Mouse (Mus musculus): ENCODE measurements around the gene Zfp943. TPM values are rescaled to one million over a fixed set of nuclear protein-coding genes. Genes with fewer than 3 reads are reported as not detected.

Zfp943 gene
- polyA plus RNA-seq (2012; rRNA removed) = 2.6 and 2.8 TPM in 2 replicates

DNA sequence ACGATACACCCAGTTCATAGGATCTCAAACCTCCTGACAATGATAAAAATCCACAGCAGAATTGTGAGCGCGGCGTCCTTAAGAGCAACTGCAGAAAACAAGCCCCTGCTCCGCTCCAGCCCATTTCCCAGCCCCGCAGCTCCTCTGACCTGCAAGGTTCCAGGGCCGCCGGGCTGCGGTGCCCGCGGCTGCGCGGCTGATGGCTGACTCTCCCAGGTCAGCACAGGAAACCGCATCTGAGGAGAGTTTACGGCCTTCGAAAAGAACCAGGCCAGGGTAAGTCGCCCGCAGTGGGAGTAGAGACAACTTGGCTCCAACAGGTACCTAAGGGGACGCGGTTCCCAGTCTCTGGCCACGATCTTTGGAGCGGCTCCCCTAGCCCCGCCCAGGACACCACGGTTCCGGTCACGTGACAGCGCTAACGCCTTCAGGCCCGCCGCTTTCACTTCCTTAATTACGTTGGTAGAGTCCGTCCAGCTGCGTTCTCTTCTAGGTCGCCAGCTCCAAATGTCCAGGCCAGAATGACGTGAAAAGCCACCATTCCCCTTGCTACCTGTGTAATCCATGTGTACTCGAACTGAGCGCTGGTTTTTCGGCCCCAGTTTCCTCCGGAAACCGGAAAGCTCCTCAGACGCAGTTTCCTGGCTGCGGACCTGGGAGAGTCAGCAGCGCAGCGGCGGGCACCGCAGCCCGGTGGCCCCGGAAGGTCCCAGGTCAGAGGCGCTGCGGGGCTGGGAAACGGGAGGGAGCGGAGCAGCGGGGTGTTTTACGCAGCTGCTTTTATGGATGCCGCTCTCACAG, at the start of gene Zfp943, which contains the start of gene Zfp942:
Gene Zfp943 (plus strand): TSS at position 446 of the 801 bp plus-strand sequence.
Gene Zfp942 (minus strand): TSS at position 358 of the 801 bp plus-strand sequence.

Other genes with a start within 250 kb of the Zfp943 start
- gene Zfp229, start 231.8 kb upstream of the Zfp943 start, polyA plus RNA-seq (2012; rRNA removed) = 2.0 and 2.6 TPM in 2 replicates
- not detected in 2 replicates for gene Zfp820, start 116.8 kb upstream of the Zfp943 start, polyA plus RNA-seq (2012; rRNA removed)
- gene Zfp995, start 52.6 kb upstream of the Zfp943 start, polyA plus RNA-seq (2012; rRNA removed) = 0.38 TPM in 2 replicates
- 1.4 and 2.0 TPM in 2 replicates for gene Zfp942, start 88 bp upstream of the Zfp943 start, polyA plus RNA-seq (2012; rRNA removed)
- 0.05 and 0.08 TPM in 2 replicates for gene Zfp947, start 203.6 kb downstream of the Zfp943 start, polyA plus RNA-seq (2012; rRNA removed)

All from ovary, adult 2 months (tissue).